Mouse (Mus musculus) liver, postnatal 0 days (tissue): ENCODE data around the gene 2210016L21Rik. TPM values are rescaled to one million over a fixed set of nuclear protein-coding genes. Genes with fewer than 3 reads are reported as not detected.
"Not testable (repeated sequence)": the region's sequence is repeated elsewhere in the genome, so short reads cannot be mapped to it uniquely, and the experiment has no call there.

Experiments used
- ATAC-seq: fragments of 200-750 bp; cut with Nextera tagmentation; 2 replicates; pipeline ENCODE4 v1.8.0; 2017; ENCODE audit warnings: mild to moderate bottlenecking, moderate library complexity
- DNase-seq: peaks from one replicate; pipeline ENCODE4 v3.0.0-alpha.2; 2016
- H3K27ac ChIP-seq: fragments of 300-500 bp; sonication (generic); 2 replicates; pipeline ENCODE4 v1.5.1; 2014; ENCODE audit warnings: antibody characterized with exemption, moderate library complexity, mild to moderate bottlenecking, low read depth
- H3K27me3 ChIP-seq: fragments of 300-500 bp; sonication (generic); 2 replicates; pipeline ENCODE4 v1.6.1; 2014; ENCODE audit warnings: low read length, control low read depth, mixed read lengths; ENCODE audit not compliant: insufficient read depth
- H3K36me3 ChIP-seq: fragments of 300-500 bp; sonication (generic); replicated peaks from 2 replicates; pipeline ENCODE4 v1.6.1; 2014; ENCODE audit warnings: mild to moderate bottlenecking, control low read depth, low read length, moderate library complexity, mixed read lengths; ENCODE audit not compliant: insufficient read depth
- H3K4me1 ChIP-seq: fragments of 300-500 bp; sonication (generic); 2 replicates; pipeline ENCODE4 v1.6.1; 2014; ENCODE audit warnings: antibody characterized with exemption, mild to moderate bottlenecking, control low read depth; ENCODE audit not compliant: insufficient read depth
- H3K4me2 ChIP-seq: fragments of 300-500 bp; sonication (generic); 2 replicates; pipeline ENCODE4 v1.6.1; 2014; ENCODE audit warnings: low read depth, mild to moderate bottlenecking, low read length, moderate library complexity, mixed read lengths
- H3K4me3 ChIP-seq: fragments of 300-500 bp; sonication (generic); 2 replicates; pipeline ENCODE4 v1.5.1; 2014; ENCODE audit warnings: low read depth, low read length
- H3K9ac ChIP-seq: fragments of 300-500 bp; sonication (generic); replicated peaks from 2 replicates; pipeline ENCODE4 v1.6.1; 2014; ENCODE audit warnings: mild to moderate bottlenecking, moderate library complexity
- H3K9me3 ChIP-seq: fragments of 300-500 bp; sonication (generic); 2 replicates; pipeline ENCODE4 v1.6.1; 2016; ENCODE audit warnings: mild to moderate bottlenecking, control low read depth, low read length, mixed read lengths
- CTCF ChIP-seq: sonication (generic); IDR thresholded peaks from 2 replicates; pipeline ENCODE4 v1.5.1; 2016; ENCODE audit warnings: antibody characterized with exemption, low read depth
- EP300 ChIP-seq: IDR thresholded peaks from 2 replicates; pipeline ENCODE4 v1.6.1; 2016; ENCODE audit warnings: antibody characterized with exemption, low read depth, mild to moderate bottlenecking
- WGBS: fragments of 180-500 bp; shearing (Covaris S2); extraction: QIAGEN DNeasy Blood & Tissue Kit; methylation state at CpG from one replicate; pipeline ENCODE4 v1.1.7; 2014; ENCODE audit not compliant: insufficient replicate concordance; 5-methylcytosine and 5-hydroxymethylcytosine counted together
- polyA plus RNA-seq: library from polyadenylated mRNA; unstranded; fragments of >200 nt; fragmentation: Nextera tagmentation; extraction: Ambion mirVana; gene quantifications from 2 replicates; pipeline ENCODE4 v1.2.1, GENCODE M21; 2015

2210016L21Rik gene
- polyA plus RNA-seq, 1 experiment from 2014 or later: 15.3 TPM

DNA sequence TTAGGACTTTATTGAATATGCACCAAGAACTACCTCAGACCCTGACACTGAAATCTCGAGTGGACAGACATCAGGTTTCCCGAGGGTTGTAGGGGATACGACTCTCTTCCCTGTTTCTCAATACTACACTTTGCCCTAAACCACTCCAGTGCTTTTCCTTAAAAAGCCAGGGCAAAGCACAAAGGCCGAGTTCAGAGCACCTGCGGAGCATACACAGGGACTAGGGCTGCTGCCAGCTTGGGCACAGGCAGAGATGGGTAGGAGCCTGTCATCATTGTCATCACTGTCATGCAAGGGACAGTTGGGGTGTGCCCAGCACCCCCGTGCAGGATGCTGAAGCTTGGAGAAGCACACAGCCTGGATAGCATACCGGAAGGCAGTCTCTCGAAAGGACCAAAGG lies 8.8 kb upstream of the 2210016L21Rik start:
- H3K36me3 ChIP-seq: 0 out of 2 replicates have a peak, but pooled peaks cover 3% of the 10 kb centered on the region
- no peaks in the 10 kb centered on the region for H3K9me3 ChIP-seq
- no peak overlapping the region for H3K27ac ChIP-seq
- 74% methylated on average over 8 of the region's 8 CpGs for WGBS
- H3K4me1 ChIP-seq: no peaks in the 10 kb centered on the region
- no peak overlapping the region for H3K4me3 ChIP-seq
- no peak for TF ChIP-seq EP300
- TF ChIP-seq CTCF: no peak
- no peak overlapping the region for H3K9ac ChIP-seq
- H3K4me2 ChIP-seq: no peak overlapping the region
- no peaks in the 10 kb centered on the region for H3K27me3 ChIP-seq
- ATAC-seq: no peak
- no peak for DNase-seq

GRCm38 (mm10) chr5:114935838-114936237 lies 6.1 kb upstream of the 2210016L21Rik start:
- 44% methylated on average over 3 of the region's 3 CpGs for WGBS
- no peak overlapping the region for H3K27ac ChIP-seq
- no peak for ATAC-seq
- no peaks in the 10 kb centered on the region for H3K27me3 ChIP-seq
- H3K9ac ChIP-seq: no peak overlapping the region
- no peaks in the 10 kb centered on the region for H3K4me1 ChIP-seq
- no peak overlapping the region for H3K4me3 ChIP-seq
- no peak for DNase-seq
- H3K9me3 ChIP-seq: no peaks in the 10 kb centered on the region
- H3K4me2 ChIP-seq: no peak overlapping the region
- 0 out of 2 replicates have a peak, but pooled peaks cover 3% of the 10 kb centered on the region for H3K36me3 ChIP-seq
- TF ChIP-seq EP300: no peak
- TF ChIP-seq CTCF: no peak

DNA sequence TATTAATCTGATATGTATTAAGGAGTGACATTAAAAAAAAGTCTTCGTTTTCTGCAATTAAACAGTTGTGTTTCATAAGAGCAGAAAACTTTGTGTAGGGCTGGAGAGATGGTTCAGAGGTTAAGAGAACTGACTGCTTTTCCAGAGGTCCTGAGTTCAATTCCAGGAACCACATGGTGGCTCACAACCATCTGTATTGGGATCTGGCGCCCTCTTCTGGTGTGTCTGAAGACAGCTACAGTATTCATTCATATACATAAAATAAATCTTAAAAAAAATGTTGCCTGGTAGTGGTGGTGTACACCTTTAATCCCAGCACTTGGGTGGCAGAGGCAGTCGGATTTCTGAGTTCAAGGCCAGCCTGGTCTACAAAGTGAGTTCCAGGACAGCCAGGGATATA lies 820 bp upstream of the 2210016L21Rik start:
- peak overlapping the region; percentile 86 for H3K4me2 ChIP-seq
- TF ChIP-seq CTCF: peak; percentile 36
- H3K27ac ChIP-seq, DNase-seq, H3K9ac ChIP-seq, H3K36me3 ChIP-seq, H3K4me1 ChIP-seq, H3K27me3 ChIP-seq, H3K9me3 ChIP-seq, ATAC-seq: not testable (repeated sequence)
- 0 out of 2 replicates have a peak overlapping the region, but pooled peaks have one; percentile 84 for H3K4me3 ChIP-seq
- 57% methylated on average over 3 of the region's 3 CpGs for WGBS

GRCm38 (mm10) chr5:114942766-114943130 lies 790 bp downstream of the 2210016L21Rik start:
- H3K36me3 ChIP-seq: peaks cover 16% of the 10 kb centered on the region
- peak overlapping the region; percentile 88 for H3K9ac ChIP-seq
- TF ChIP-seq EP300: no peak
- TF ChIP-seq CTCF: no peak
- H3K4me3 ChIP-seq: peak overlapping the region; percentile 84
- H3K27ac ChIP-seq: 0 out of 2 replicates have a peak overlapping the region, but pooled peaks have one; percentile 77
- H3K9me3 ChIP-seq: no peaks in the 10 kb centered on the region
- peak overlapping the region; percentile 86 for H3K4me2 ChIP-seq
- ATAC-seq (no peak), DNase-seq (no peak)
- H3K4me1 ChIP-seq: peaks cover 7% of the 10 kb centered on the region; the same call in 1 of the 2 replicates
- H3K27me3 ChIP-seq: no peaks in the 10 kb centered on the region
- 42% methylated on average over 4 of the region's 4 CpGs for WGBS

- Histone ChIP-seq H3K27ac (no peak overlapping the region), H3K9me3 (no peaks in the 10 kb centered on the region), H3K4me2 (no peak overlapping the region), H3K9ac (no peak overlapping the region), H3K27me3 (no peaks in the 10 kb centered on the region), H3K36me3 (peaks cover 22% of the 10 kb centered on the region), H3K4me1 (peaks cover 7% of the 10 kb centered on the region; the same call in 1 of the 2 replicates), H3K4me3 (no peak overlapping the region)
- ATAC-seq (no peak), DNase-seq (no peak)
- TF ChIP-seq CTCF: no peak
- no peak for TF ChIP-seq EP300
- WGBS: 86% methylated on average over 10 of the region's 10 CpGs
These were observed 3.1 kb downstream of the 2210016L21Rik start for GRCm38 (mm10) chr5:114945072-114945471.

GRCm38 (mm10) chr5:114948891-114949290 lies 6.9 kb downstream of the 2210016L21Rik start:
- DNase-seq (peak; percentile 71), ATAC-seq (peak; percentile 76)
- Histone ChIP-seq H3K9ac (no peak overlapping the region), H3K36me3 (peaks cover 25% of the 10 kb centered on the region), H3K27me3 (no peaks in the 10 kb centered on the region), H3K4me2 (no peak overlapping the region), H3K9me3 (no peaks in the 10 kb centered on the region), H3K27ac (no peak overlapping the region; the same call in 1 of the 2 replicates), H3K4me1 (no peaks in the 10 kb centered on the region), H3K4me3 (no peak overlapping the region)
- 37% methylated on average over 6 of the region's 6 CpGs for WGBS
- TF ChIP-seq CTCF (no peak), EP300 (no peak)

GRCm38 (mm10) chr5:114949316-114949715 lies 7.4 kb downstream of the 2210016L21Rik start:
- H3K9me3 ChIP-seq: no peaks in the 10 kb centered on the region
- no peak for TF ChIP-seq CTCF
- no peak for TF ChIP-seq EP300
- H3K4me3 ChIP-seq: no peak overlapping the region
- H3K4me2 ChIP-seq: no peak overlapping the region
- no peak for DNase-seq
- H3K36me3 ChIP-seq: peaks cover 25% of the 10 kb centered on the region
- no peaks in the 10 kb centered on the region for H3K4me1 ChIP-seq
- no peak overlapping the region for H3K9ac ChIP-seq
- WGBS: 56% methylated on average over 5 of the region's 5 CpGs
- H3K27ac ChIP-seq: no peak overlapping the region; the same call in 1 of the 2 replicates
- H3K27me3 ChIP-seq: no peaks in the 10 kb centered on the region
- ATAC-seq: no peak
